Mouse (Mus musculus) urinary bladder, postnatal 25 days (tissue): ENCODE measurements around the gene Ptpn1.

ENCODE experiments used
- DNase-seq: peaks from one replicate; pipeline ENCODE4 v3.0.0; 2022; ENCODE audit warnings: low spot score

Ptpn1 gene

GRCm38 (mm10) chr2:167947251-167947650 is 15.4 kb downstream of the Ptpn1 start:
- no peak for DNase-seq

DNA sequence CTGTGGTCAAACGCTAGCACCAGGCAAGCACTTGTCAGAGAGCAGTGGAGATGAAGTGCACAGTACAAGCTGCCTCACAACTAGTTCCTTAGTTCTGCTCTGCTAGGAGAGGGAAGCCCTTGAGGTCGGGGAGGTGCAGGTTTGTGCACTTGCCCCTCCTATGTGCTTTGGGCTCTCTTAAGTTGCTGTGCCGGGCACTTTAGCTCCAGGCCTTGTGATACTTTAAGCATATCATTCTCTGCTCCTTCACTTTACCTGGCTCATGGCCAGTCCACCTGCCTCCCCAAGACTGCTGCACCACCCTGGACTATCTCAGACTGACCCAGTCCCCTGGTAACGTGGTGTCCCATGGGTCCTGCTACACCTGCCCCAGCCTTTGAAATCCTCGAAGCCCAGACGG is 16.2 kb downstream of the Ptpn1 start:
- no peak for DNase-seq

GRCm38 (mm10) chr2:167948557-167948956 is 16.7 kb downstream of the Ptpn1 start:
- DNase-seq = no peak

- DNase-seq = no peak
Measured at GRCm38 (mm10) chr2:167949250-167949649, 17.4 kb downstream of the Ptpn1 start.

- DNase-seq = no peak
Measured at GRCm38 (mm10) chr2:167949808-167950207, 18.0 kb downstream of the Ptpn1 start.

DNA sequence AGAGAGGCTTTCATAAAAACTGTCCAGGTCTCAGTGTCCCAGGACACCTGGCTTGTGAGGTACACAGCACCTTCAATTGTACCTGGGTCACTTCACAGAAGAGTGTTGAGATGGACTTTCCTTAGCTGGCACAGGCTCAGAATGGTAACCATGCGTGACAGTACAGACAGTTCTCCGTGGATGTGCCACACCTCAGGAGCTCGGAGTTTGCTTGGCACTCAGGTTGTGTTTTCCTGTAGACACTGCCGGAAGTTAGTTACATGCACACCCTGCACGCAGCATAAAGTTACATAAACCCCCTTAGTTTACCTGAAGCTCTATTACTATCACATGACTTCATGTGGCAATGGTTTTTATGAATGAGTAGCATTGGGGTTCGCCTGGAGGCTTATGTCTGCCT is 18.8 kb downstream of the Ptpn1 start:
- DNase-seq = no peak

DNA sequence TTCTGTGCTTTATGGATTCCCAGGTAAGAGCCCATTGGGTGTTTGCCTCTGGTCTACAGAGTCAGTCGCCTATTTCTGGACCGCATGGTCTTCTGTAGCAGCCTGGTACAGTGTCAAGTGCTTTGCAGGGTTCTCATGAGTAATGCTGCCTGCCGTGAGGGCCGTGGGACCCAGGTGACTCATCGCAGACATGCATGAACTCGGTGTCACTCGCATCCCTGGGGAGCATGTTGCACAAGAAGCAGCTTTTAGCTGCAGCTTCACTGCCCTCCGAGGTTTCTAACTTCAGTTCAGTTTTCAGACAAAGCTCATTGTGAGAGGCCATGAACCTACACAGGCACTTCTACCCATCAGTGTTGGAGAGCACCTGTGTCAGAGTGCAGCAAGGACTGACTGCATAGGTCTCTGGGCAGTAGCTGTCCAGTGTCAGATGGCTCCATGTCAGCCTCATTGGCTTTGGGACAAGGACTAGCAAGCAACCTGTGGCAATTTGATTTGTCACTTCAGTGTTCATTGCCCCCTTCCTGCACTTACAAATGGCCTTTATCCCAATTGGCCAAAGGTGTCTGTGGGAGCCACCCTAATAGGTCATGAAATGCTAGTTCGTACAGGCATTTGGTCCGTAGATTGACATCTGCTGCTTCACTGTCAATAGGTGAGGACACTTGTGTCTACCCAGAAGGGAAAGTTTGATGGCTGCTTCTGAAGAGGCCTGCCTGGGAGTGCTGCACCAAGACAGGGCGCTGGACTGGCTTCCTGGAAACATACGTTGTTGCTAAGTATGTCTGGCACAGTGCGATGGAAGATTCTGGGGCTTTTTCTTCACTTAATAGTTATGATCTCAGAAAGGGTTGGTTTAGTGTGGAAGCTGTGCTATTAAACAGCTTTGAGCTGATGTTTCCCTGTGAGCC is 19.7 kb downstream of the Ptpn1 start:
- DNase-seq = no peak

- DNase-seq = no peak
Measured at GRCm38 (mm10) chr2:167953819-167954218, 22.0 kb downstream of the Ptpn1 start.

- DNase-seq = no peak
Measured at GRCm38 (mm10) chr2:167954928-167955327, 23.1 kb downstream of the Ptpn1 start.

DNA sequence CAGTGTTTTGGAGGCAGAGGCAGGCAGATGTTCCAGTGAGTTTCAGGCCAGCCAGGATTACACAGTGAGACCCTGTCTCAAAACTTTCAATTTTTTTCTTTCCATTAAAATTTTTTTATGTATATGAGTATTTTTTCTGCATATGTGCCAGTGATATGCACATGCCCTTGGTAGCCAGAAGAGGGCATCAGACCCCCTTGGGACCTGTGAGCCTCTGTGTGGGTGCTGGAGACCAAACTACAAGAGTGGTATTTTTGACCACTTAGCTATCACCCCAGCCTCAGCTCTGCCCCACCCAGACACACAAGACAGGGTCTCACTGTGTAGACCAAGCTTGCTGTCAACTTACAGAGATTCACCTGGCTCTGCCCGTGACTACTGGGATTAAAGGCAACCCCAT is 25.7 kb downstream of the Ptpn1 start:
- DNase-seq = no peak

DNA sequence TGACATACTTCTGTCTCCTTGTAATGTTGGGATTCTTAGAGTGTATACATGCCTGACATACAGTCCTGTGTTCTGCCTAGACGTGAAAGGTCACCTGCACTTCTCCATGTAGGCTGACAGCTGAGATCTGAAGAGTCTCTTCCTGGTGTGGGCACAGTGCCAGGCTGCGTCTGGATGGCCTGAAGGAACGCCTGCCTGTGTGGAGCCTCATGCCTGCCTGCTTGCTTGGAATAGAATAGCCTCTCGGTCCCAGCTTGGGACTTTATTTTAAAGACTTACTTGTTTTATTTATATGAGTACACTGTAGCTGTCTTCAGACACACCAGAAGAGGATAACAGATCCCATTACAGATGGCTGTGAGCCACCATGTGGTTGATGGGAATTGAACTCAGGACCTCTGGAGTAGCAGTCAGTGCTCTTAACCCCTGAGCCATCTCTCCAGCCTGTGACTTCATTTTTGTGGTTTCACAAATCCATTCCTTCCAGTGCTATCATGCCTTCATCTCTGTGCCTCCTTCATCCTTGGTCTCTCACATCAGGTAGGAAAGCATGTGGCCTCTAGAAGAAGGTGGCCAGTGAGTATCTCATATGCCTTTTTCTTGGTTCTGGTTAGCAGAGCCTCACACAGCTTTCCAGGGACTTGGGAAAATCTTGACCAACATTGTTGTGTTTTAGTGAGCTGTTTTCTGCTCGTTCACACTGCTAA is 26.4 kb downstream of the Ptpn1 start:
- DNase-seq = no peak

DNA sequence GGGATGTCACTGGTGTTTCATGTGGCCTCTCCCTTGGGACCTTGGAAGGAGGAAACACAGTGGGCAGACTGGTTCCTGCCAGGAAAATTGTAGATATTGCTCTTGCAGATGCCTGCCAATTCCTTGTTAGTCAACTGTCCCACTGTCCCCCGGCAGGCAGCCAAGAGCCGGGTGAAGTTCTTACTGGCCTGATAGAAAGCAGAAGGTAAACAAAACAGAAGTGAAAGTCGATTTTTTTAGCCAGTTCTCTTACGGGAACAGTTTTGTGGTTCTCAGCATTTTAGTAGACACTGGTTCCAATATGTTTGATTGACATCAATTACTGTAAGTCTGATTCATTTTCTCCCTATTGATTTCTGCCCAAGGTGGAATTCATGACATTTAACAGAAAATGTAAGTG is 27.0 kb downstream of the Ptpn1 start:
- peak; percentile 66 for DNase-seq

- DNase-seq = no peak
Measured at GRCm38 (mm10) chr2:167959384-167959911, 27.6 kb downstream of the Ptpn1 start.

- no peak for DNase-seq
Measured at GRCm38 (mm10) chr2:167959996-167960395, 28.1 kb downstream of the Ptpn1 start.

- DNase-seq = no peak
Measured at GRCm38 (mm10) chr2:167960584-167960983, 28.7 kb downstream of the Ptpn1 start.

DNA sequence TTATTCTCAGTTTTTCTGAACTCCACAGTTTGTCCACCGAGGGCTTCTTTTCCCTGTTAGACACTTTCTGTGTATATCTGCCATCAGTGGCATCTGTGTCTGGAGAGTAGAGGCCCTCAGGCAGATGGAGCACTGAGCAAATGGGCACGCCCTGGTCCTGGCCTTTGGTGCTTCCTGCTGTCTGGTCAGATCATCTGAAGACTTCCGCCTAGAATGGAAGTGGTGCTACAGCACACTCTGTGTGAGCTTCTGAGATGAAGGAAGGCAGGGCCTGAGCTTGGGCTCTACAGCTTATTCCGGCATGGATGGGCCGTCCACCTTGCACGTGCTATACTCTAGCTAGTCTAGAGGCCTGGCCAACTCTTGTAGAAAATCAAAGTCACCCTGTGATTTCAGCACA is 30.5 kb downstream of the Ptpn1 start:
- no peak for DNase-seq

- DNase-seq = no peak
Measured at GRCm38 (mm10) chr2:167963176-167963575, 31.3 kb downstream of the Ptpn1 start.

DNA sequence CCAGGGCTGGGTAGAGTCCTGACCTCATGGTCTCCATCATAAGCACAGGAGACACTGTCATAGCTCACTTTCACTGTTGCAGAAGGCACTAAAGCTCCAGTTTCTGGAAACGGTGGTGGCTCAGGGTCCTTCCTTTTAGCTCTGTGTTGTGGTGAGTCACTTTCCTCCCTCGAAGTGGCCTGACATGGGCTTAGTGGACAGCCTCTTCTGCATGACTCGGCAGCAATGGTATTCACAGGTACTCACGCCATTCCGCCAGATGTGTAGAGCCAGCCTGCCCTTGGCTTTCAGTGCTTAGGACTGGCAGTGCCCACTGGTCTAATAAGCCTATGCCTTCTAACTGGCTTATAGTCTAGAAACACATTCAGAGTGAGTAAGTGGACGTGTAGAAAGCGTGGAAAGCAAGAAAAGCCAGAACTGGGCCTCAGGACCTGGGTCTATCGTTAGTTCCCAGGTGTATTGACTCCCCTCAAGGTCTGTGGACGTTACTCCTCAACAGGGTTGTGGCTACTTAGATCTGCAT is 32.0 kb downstream of the Ptpn1 start:
- DNase-seq = no peak

GRCm38 (mm10) chr2:167964320-167964719 is 32.5 kb downstream of the Ptpn1 start:
- DNase-seq = no peak

DNA sequence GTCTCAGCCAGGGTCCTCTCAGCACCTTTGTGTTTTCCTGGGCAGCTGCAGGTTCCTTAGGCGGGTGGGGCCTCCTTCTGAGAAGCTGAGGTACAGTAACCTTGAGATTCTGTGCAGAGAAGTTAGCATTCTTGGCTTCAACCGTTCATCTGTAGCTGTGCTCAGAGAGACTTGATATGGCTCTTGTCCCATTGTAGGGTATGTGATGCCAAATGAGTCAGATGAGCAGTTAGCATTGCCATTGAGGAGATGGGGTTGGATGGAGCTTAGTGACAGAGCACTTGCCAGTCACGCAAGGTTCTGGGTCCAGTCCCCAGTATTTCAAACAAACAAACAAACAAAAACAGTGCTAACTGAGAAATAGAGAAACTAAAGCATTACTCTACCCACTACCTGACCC is 34.1 kb downstream of the Ptpn1 start:
- DNase-seq = no peak

DNA sequence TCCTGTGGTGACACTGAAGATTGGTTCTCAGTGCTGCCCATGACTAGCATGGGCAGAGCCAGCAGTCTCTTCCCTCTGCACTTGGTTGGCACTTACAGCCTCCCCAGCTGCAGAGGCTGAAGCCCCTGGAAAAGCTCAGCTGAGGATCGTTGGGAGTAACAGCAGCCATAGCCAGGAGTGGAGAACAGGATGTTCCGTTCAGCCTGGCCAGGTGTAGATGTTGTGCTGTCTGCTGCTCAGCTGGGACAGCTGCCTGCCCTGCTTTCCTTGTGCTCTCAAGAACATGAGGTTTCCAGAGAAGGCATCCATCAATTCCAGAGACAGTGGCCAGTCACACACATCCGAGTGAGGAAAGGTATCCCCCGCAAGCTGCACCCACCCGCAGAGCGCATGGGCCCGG is 36.6 kb downstream of the Ptpn1 start:
- no peak for DNase-seq

- no peak for DNase-seq
Measured at GRCm38 (mm10) chr2:167969851-167970541, 38.1 kb downstream of the Ptpn1 start.
